Mouse (Mus musculus): ENCODE measurements around the gene Olfr194.
"Not testable (repeated sequence)": the region's sequence is repeated elsewhere in the genome, so short reads cannot be mapped to it uniquely, and the experiment has no call there.

Gene Olfr194

GRCm38 (mm10) chr16:59120969-59121368, at the start of gene Olfr194:
Olfr194 (minus strand) TSS chr16:59121069.
- no peak for DNase-seq (ENCODE audit: low spot score)

- DNase-seq (ENCODE audit: low spot score), result no peak
Observed at GRCm38 (mm10) chr16:59170354-59170753, 49.5 kb upstream of the Olfr194 start, which contains the start of gene Olfr196. Olfr196 (minus strand) TSS chr16:59170454.

GRCm38 (mm10) chr16:59151996-59152395, 31.1 kb upstream of the Olfr194 start:
- no peak for DNase-seq (ENCODE audit: low spot score)

GRCm38 (mm10) chr16:59146746-59147145, 25.9 kb upstream of the Olfr194 start, which contains the start of gene Olfr195:
Olfr195 (plus strand) TSS chr16:59147046.
- DNase-seq (ENCODE audit: low spot score), result no peak

- DNase-seq (ENCODE audit: low spot score), result no peak
Observed at GRCm38 (mm10) chr16:59141105-59141504, 20.2 kb upstream of the Olfr194 start.

GRCm38 (mm10) chr16:59130740-59131139, 9.9 kb upstream of the Olfr194 start:
- no peak for DNase-seq (ENCODE audit: low spot score)

- DNase-seq (ENCODE audit: low spot score), result no peak
Observed at GRCm38 (mm10) chr16:59111781-59112180, 9.1 kb downstream of the Olfr194 start, which contains the start of gene Olfr193. Olfr193 (minus strand) TSS chr16:59111881.

- not testable (repeated sequence) for DNase-seq (ENCODE audit: low spot score)
Observed at GRCm38 (mm10) chr16:59108522-59108921, 12.3 kb downstream of the Olfr194 start.

GRCm38 (mm10) chr16:59105312-59105711, 15.6 kb downstream of the Olfr194 start:
- no peak for DNase-seq (ENCODE audit: low spot score)

- not testable (repeated sequence) for DNase-seq (ENCODE audit: low spot score)
Observed at GRCm38 (mm10) chr16:59089722-59090121, 31.1 kb downstream of the Olfr194 start, which contains the start of gene Olfr191. Olfr191 (minus strand) TSS chr16:59089822.

- DNase-seq (ENCODE audit: low spot score), result not testable (repeated sequence)
Observed at GRCm38 (mm10) chr16:59081113-59081512, 39.8 kb downstream of the Olfr194 start.

- no peak for DNase-seq (ENCODE audit: low spot score)
Observed at GRCm38 (mm10) chr16:59077905-59078304, 43.0 kb downstream of the Olfr194 start, which contains the start of gene Olfr190. Olfr190 (minus strand) TSS chr16:59078005.

GRCm38 (mm10) chr16:59073520-59073919, 47.3 kb downstream of the Olfr194 start:
- DNase-seq (ENCODE audit: low spot score), result no peak

- no peak for DNase-seq (ENCODE audit: low spot score)
Observed at GRCm38 (mm10) chr16:59071755-59072154, 49.1 kb downstream of the Olfr194 start.
